Mouse (Mus musculus): ENCODE measurements around the gene Gm15114. TPM values are rescaled to one million over a fixed set of nuclear protein-coding genes. Genes with fewer than 3 reads are reported as not detected.
"Not testable (repeated sequence)": the region's sequence is repeated elsewhere in the genome, so short reads cannot be mapped to it uniquely, and the experiment has no call there.

Gm15114 gene
- total RNA-seq (2021) = not detected
- long read RNA-seq, experiment 1 = 0 reads
- long read RNA-seq, experiment 2 = 0 reads

GRCm38 (mm10) chrX:148488649-148489048, at the start of gene Gm15114:
Gm15114 (plus strand) TSS chrX:148488949.
- intact Hi-C loops (cut with DNase I) = not testable (repeated sequence)

More at GRCm38 (mm10) chrX:148488649-148489048, at the start of gene Gm15114:
- not testable (repeated sequence) for H3K4me3 ChIP-seq, DNase-seq, H3K27ac ChIP-seq

Other genes with a start within 250 kb of the Gm15114 start
- gene Gm8334, start 126.2 kb downstream of the Gm15114 start, total RNA-seq (2021) = not detected
- not detected for gene Gm15127, start 174.6 kb downstream of the Gm15114 start, total RNA-seq (2021)

All from gastrocnemius, adult 2 months (tissue).